Mouse (Mus musculus): ENCODE results near the gene Ddc.

The Ddc gene

DNA sequence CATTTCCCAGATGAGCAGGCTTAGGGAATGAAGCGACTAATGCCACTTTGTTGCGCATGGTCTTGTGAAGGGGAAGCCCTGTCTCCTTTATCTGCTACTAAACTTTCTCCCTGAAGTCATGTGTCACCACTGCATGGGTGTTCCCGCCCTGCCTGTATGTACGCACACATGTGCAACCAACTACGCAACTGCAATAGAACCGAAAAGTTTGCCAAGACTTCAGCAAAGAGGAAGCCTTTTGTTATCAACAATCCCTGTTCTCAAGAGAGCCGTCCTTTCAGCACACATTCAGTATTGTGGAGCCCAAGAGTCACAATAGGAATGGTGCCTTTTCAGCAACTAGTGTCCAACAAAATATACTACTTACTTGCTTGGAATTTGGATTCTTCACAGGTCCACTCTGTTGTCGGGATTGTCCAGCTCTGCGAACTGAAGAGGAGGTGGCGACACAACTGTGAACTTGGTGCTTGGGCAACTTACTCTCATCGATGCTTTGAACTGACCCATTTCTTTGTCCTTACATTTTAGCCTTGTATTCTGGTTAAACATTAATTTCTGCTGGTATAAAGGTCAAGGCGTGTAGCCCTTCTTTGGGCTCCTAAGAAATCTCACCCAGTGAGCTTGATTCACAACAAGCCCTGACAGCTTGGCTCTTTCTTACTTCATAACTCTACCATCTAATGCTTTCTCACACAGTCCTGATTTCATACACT, at the start of gene Ddc:
TSS of gene Ddc (minus strand) at position 500 of the 713 bp plus-strand sequence.
- DNase-seq (ENCODE audit: low read depth, low spot score): no peak

DNA sequence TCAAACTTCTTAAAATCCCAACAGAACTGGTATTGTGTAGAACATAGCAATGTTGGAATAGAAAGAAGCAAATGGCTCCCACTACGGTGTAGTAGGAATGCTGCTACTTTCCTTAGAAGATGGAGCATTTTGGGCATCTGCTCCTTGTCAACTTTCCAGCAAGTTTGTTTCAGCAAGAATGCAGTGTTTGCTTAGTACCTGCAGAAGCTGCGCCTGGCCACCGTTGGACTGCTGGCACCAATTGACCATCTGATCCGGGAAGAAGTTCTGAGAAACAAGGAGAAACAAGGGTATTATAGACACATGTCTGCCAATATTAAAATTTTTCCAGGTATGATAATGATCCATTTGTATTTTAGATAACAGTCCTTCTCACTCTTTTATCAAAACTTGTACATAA, 47.8 kb upstream of the Ddc start:
- no peak for DNase-seq (ENCODE audit: low read depth, low spot score)

DNA sequence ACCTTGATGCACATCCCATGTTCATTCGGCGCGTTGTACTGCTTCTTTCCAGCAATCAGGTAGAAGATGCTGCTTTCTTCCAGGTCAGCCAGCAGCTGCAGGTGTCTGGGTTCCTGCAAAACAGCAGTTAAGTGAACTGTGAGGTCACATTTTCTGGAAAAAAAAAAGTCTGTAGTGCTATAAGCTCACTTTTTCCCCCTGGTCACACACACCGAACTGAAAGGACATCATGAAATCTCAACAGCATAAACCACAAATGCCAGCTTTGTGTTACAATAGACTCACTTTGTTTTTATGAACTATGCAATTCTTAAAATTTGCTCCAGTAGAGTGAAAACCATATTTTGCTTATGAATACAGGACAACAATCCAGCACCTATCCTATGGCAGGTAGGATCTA, 46.9 kb upstream of the Ddc start:
- no peak for DNase-seq (ENCODE audit: low read depth, low spot score)

DNA sequence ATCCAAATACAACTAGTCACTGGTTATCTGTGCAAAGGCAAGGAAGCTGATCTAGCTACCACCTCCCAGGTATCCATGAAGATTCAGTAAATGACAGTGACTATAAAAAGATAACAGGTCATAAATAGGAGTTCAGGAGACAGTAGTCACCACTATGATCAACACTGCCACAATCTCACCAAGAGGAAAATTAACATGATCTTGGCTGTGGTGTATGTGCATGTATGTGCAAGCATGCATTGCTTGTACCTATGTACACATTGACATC, 46.1 kb upstream of the Ddc start:
- no peak for DNase-seq (ENCODE audit: low read depth, low spot score)

DNA sequence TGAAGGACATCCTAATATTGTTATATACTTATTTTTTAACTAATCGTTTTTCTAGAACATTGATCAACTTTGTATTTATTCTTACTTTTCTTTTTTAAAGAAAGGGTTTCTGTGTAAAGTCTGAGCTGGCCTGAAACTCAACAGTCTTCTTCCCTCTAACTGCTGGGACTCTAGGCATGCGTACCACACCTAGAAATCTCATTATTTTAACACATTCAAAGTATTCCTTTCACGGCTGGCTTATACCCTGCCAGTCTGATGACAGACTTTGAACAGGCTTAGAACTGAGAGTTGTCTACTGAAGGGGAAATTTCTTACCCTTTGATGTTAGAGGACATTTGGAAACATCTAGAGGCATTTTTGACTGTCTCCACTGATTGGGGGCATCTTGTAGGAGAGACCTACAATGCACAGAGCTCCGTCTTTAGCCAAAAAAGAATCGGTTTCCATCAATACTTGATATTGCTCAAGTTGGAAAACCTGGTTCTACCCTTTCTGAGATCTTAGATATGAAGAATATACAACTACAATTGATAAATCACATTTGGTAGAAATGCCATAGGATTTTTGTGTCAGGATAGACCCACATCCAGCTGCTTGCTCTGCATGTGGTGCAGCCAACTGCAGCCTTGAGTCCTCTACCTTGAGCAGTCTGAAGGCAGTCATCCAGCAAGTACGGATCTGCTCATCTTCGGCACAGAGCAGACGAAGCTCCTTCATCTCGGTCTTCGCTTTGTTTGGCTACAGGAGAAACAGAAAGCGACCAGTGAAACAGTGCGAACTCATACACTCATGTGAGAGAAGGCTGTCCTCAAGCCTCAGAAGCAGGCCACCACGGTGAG, 45.5 kb upstream of the Ddc start:
- DNase-seq (ENCODE audit: low read depth, low spot score): no peak

DNA sequence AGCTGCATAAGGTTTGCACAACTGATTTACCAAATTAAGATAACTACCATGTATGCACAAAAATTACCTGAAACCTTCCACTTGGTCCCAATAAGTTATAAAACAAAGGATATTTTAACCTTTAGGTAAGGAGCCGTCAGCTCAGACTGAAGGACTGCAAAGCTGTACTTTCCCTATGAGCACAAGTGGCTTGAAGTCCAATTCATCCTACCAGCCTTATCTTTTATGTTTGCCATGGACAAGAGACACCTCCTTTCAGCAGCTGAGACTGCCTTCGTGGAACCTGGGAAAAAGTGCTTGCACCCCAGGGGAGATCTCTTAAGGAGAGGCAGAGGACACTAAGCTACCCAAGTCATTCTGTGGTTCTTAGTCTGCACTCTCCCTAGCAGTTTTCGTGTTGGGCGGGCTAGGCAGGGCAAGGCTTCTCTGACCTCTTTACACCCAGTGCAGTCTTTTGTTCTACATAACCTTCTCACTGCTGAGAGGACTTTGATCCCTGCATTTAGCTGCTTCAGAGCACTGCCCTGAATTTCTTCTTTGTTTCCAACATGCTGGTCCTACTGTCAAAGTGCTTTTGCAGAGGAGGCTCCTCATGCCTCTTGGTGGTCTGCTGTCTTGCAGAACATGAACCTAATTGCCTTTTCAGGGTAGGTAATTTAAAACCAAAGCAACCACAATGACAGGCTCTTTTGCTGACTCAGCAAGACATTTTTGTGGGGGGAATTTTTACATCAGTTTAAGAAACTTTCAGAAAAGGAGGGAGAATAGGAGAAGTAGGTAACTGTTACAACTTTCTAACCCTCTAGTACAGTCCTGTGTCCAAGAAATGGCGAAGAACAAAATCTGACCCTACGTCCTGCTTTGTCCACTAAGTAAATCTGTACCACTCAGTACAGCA, 44.6 kb upstream of the Ddc start:
- peak; percentile 90 for DNase-seq (ENCODE audit: low read depth, low spot score)

DNA sequence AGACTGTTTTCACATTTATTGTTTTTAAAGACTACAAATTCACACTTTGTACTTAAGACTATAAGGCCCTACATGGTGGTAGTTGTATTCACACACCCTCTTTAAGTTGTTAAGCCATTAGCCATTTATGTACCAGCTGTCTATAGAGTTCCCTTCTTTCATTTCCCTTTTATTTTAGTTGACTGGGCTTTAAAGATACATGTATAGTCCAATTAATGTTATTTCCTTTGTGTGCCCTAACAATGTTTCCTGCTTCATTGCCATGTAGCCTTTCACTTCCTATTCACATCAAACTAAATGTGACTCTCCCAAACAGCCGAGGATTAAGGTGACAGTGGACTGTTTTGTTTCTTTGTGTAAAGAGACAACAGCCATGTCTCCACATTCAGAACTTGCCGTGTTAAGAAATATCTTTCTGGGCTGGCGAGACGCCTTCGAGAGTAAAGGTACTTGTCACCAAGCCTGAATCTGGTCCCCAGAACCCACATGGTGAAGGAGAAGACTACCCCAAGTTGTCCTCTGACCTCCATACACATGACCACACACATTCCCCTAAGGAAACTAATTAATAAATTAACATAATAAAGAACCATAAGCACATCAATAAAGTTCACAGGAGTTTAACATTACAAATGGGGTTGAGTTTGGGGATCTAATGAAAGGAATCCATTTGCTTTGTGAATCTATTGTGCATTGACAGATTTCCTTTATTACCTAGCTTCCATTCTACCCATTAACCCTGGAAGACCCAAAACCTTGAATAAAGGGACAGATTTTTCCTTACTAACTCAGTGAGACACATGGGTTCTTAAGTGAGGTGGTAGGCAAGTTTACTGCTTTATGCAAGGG, 43.1 kb upstream of the Ddc start:
- peak; percentile 53 for DNase-seq (ENCODE audit: low read depth, low spot score)

DNA sequence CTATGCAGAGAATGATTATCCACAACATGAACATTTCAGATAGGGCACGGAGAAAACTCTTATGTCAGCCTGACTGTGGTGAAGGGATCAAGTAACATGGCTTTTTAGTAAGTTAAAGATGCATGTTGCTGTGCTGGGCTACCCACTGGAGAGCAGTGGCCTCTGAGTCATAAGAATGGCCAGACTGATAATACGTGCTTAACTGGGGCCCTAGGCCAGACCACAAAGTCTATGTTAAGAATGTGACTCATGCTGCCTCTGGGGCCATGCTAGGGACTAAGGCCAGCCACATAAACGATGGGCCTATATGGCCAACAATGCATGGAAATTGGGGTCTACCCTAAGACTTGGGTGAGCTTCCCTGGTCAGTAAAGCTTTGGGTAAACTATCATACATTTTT, 41.7 kb upstream of the Ddc start:
- DNase-seq (ENCODE audit: low read depth, low spot score): no peak

DNA sequence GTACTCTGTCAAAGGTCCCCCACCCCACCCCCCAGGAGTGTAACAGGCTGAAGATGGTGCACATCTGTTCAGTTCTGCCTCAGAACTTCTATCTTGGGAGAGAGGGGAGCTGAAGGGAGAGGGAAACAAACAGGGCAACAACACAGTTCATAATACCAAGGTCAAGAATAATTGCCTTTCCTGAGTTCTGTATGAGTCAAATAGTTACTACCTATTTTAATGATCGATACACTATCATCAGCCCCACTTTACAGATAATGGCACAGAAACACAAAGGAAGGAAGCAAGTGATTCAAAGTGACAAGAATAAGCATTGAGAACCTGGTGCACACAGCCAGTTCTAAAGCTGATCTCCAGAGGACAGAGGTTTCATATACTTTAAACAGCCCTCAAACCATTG, 40.6 kb upstream of the Ddc start:
- DNase-seq (ENCODE audit: low read depth, low spot score): no peak

DNA sequence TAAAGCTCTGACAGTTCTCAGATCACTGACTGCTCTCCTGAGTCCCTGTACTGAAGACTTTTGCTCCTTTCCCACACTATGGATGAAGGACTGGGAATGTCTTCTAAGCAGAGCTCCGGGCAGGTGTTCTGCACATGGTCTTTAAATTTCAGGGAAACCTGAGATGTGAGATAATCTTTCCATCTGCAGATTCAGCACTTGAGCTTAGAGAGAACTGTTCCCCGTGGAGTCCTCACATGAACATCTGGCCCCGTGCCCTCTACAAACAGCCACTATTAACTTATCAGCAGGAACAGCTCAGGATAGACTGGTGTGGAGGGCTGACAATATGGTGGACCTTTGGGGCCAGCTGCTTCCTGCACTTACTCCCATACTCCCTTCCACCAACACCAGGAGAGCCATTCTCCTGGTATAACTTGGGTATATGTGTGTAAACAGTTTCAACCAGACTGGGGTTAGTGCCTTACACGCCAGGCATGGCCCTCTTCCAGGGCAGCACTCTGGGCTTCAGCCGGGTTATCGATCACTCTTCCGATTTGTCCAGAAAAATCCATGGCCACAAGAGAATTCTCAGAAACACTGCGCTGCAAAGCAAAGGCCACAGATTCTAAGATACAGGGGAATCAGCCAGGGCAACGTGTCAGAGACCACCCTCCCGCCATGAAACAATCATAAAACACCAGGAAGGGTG, 39.5 kb upstream of the Ddc start:
- DNase-seq (ENCODE audit: low read depth, low spot score): no peak

DNA sequence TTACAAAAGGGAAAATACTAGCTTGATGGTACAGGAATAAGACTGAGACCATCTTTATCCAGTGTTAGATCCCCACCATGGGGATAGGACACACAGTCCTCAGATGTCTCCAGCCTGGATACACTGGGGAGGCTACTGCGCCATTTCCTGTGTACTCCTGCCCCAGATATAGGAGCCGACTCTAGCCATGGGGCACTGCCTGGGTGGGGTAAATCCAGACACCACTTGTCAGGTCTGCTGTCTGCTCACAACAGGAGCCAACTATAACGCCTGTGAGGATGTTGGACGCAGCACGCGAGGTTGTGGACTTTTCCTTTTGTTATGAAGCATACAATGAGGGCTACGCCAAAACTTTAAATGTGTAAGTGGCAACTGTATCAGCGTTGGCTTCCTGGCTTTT, 36.9 kb upstream of the Ddc start:
- no peak for DNase-seq (ENCODE audit: low read depth, low spot score)

DNA sequence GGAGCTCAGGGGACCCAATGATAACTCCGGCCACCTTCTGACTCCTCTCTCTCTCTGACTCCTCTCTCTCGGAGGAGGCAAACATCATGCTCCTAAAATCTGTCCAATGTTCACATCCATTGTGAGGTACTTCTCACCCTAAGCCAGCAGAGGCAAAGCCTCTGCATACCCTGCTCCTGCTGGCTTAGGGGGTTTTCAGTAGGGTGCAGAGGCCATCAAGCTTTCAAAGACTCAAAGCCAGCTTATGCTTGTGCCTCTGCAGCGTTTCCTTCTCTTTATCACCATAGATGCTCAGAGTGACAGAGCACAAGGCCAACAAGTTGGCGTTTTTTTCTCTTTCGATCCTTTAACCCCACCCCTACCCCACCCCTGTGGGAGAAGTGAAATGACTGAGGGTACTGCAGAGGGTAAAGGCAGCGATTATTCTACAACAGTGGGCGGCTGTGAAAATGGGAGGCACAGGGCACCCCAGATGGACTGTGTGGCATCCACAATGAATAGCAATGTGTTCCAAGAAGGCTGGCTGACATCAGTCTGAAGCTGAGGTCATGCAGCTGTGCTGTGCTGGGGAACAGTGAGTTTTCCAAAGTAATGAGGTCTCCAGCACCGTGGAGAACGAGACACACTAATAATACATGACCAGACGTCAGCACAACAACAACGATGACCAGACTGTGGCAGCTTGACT, 34.3 kb upstream of the Ddc start:
- DNase-seq (ENCODE audit: low read depth, low spot score): no peak

DNA sequence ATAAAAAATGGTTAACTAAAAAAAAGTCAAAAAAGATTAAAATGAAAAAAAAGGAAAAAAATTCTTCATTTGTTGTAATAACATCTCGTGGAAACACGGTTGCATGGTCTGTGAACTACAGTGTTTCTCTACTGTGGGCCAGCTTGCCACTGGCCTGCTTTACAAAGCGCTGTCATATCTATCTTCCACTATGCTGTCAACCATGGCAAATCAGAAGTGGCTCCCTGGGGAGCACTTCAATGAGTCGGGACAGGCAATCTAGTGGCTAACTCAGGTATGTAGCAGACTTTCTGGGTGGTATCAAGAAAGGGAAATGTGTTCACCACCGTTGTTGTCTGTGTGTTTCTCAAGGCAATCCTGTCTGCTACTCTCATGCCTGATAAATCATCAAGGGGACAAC, 33.7 kb upstream of the Ddc start:
- no peak for DNase-seq (ENCODE audit: low read depth, low spot score)

DNA sequence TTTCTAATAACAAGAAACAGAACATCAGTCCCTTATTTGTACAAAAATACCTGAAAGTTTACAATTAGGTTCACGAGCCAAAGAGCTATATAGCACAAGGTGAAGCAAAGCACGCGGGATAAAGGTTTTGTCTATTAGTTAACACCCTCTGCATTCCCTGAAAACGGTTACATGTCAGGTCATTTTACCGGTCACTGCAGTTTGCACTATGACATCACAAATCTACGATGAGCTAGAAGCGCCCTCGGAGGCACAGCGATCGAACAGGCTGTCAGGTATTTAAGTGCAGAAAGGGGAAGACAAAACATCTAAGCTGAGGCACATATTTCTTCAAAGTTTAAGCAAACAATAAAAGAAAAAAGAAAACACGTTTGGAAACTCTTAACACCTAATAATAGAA, 32.6 kb upstream of the Ddc start:
- no peak for DNase-seq (ENCODE audit: low read depth, low spot score)

DNA sequence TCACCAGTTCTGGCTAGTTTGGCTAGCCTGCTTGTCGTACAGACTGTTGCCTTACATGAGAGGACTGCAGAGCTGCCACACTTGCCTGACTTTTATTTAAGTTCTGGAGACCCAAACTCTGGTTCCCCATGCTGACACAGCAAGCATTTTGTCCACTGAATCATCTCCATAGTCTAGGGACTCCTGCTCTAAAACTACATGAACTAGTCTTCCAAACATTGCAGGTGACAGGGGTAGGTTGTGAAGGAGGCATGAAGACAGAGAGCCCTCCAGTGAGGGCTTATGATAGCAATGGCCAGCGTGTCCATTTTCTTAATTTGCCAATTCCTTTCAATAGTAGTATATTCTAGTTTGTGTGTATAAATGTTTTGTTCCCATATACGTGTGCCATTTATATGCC, 31.1 kb upstream of the Ddc start:
- no peak for DNase-seq (ENCODE audit: low read depth, low spot score)

DNA sequence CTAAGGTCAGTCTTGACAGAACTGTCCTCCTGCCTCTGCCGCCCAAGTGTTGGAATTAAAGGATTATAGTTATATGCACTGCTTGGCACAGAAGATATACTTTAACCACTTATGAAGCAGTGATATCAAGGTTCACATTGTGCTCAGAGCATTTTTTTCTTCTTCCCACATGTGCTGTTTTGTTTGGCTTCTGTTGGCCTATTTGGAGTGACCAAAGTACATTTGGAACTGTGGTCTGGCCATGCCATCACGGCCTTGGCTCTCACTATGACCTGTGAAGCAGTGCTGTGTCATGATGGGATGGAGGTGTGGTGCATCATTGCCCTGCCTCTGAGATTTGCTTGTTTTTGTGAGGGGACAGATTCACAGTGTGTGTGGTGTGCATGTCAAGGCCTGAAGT, 30.6 kb upstream of the Ddc start:
- no peak for DNase-seq (ENCODE audit: low read depth, low spot score)

DNA sequence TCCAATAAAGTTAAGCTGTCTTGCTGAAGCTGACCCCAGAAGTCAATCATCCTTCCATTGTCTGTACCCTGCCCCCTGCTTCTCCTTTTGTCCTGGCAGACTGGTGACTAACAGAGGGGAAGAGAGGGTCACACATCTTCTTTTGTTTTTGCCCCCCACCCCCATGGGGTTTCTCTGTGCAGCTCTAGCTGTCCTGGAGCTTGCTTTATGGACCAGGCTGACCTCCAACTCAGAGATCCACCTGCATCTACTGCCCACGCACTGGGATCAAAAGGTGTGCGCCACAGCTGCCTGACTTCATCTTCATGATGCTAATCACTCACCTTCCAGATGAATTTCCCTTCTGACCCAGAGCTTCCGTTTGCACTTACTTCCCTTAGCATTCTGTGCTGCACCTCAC, 26.0 kb upstream of the Ddc start:
- peak; percentile 56 for DNase-seq (ENCODE audit: low read depth, low spot score)

DNA sequence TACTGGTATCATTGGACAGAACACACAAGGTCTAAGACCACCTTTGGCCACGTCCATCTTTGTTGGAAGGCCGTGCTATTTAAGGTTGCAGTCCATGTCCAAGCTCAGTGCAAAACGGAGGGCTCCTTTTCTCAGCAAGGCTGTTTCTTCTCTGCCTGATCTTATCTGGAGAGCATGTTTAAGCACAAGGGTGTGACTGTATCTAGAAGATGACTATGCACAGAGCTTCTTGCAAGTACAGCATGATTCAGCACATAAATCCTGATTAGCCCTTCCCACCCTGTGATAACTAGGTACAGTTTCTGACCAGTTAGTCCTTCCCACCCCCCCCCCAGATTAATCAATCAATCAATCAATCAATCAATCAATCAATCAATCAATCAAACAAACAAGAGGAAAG, 25.4 kb upstream of the Ddc start:
- no peak for DNase-seq (ENCODE audit: low read depth, low spot score)

DNA sequence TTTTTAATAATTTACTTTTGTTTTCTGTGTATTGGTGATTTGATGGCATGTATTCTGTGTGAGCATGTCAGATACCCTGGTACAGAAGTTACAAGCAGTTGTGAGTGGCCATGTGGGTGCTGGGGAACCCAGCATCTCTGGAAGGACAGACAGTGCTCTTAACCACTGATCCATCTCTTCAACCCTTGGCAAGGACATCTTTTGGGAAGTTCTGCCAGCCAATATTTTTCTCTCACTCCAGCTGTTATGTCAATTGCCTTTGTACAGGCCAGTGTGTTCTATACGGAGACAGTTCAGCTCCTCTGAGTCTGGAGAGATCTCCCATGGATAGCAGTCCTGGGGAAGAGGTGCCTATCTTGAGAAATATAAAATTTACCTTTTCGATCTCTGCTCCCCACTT, 24.2 kb upstream of the Ddc start:
- DNase-seq (ENCODE audit: low read depth, low spot score): no peak

DNA sequence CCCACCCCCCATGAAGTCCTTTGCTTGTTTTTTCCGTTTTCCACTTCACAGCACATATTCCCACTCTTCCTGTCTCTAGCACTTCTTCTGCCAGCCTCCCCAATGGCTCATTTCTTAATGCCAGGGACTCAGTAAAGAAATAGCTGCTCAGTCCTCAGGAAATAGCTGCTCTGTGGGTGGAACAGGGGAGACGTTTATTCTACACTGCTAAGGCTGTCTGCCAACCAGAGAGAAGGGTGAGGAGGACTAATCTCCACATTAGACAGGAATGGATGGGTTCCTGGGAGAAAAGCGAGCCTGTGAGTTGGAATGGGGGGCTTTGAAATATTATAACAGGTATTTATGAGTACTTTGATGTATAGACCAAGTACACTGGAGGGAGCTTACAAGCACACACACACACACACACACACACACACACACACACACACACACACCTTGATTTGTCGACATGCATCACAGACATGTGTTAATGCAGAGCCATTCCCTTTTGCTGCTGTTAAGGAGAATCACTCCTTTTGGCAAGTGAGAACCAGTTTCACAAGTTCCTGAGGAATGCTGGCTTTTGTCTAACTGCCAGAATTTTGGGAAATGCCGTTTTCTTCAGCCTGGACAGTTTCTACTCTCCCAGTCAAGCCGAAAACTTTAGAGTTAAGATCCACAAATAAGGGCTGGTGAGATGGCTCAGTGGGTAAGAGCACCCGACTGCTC, 9.9 kb upstream of the Ddc start:
- peak; percentile 66 for DNase-seq (ENCODE audit: low read depth, low spot score)
